ENCODE assay signal across 8 mouse cellular contexts in the genomic region with DNA sequence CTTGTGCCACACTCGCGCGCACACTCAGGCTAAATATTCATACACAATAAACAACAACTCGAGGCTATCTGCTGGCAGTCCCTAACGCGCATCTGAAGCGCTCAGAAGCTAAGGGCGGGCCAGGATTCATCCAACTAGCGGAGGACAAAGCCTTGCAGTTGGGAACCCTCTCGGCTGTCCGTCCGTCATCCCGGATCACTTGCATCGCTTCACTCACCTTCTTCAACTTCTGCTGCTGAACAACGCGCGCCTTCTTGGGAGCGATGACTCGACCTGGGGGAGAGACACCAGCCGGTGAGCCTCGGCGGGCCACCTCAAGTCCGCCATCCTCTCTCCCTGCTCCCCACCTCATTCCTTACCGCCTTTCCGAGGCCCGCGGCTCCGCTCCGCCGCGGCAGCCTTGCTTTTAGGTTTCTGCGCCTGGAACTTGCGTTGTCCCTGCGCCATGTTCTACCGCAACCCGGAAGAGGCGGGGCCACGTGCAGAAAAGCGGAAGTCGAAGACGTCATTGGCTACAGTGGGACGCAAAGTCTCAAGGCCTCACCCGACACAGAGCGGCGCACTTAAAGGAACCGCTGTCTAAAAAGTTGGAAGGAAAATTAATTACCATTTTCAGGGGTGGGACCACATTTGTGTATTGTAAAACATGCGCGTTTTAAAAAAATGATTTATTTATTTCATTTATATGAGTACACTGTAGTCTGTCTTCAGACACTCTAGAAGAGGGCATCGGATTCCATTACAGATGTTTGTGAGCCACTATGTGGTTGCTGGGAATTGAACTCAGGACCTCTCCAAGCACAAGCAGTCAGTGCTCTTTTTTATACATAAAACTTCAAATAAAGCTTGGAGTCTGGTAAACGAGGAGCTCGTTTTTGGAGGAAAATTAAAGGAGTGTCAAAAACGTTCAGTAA. TPM values are rescaled to one million over a fixed set of nuclear protein-coding genes. Genes with fewer than 3 reads are reported as not detected.
DNase-seq lines count a peak whose midpoint lies in the region; ATAC-seq and TF ChIP-seq lines count a peak whose summit lies in the region.

A gene (minus strand): TSS at position 463 of the 914 bp plus-strand sequence.

- H3K36me3 ChIP-seq in E14TG2a.4 (ENCODE audit: insufficient read depth, low read length) = peaks cover 80% of the 10 kb centered on the region
- peaks cover 77% of the 10 kb centered on the region for H3K36me3 ChIP-seq in forebrain, embryonic 13.5 days (ENCODE audit: poor library complexity, severe bottlenecking)
- H3K36me3 ChIP-seq in liver, postnatal 0 days (replicated peaks; ENCODE audit: insufficient read depth, low read length) = peaks cover 49% of the 10 kb centered on the region
- peaks cover 45% of the 10 kb centered on the region for H3K36me3 ChIP-seq in neural tube, embryonic 14.5 days (ENCODE audit: control insufficient read depth, insufficient read depth, low read length)

- peak; percentile 97 for ATAC-seq in forebrain, embryonic 13.5 days
- peak; percentile 97 for ATAC-seq in liver, postnatal 0 days
- ATAC-seq in neural tube, embryonic 14.5 days (ENCODE audit: low read depth) = peak; percentile 96

- no peak for TF ChIP-seq EP300 in liver, postnatal 0 days (IDR thresholded peaks at IDR 0.05; ENCODE audit: low read depth)

- intact Hi-C loops in heart, postnatal 10 days (cut with DNase I) = no loop called here

- no peaks in the 10 kb centered on the region for H3K9me3 ChIP-seq in E14TG2a.4 (ENCODE audit: low read length)
- no peaks in the 10 kb centered on the region for H3K9me3 ChIP-seq in forebrain, embryonic 13.5 days (replicated peaks)
- no peaks in the 10 kb centered on the region for H3K9me3 ChIP-seq in liver, postnatal 0 days (ENCODE audit: low read length)
- H3K9me3 ChIP-seq in neural tube, embryonic 14.5 days (ENCODE audit: control insufficient read depth, low read length) = no peaks in the 10 kb centered on the region

- TF ChIP-seq CTCF in E14TG2a.4 (conservative IDR thresholded peaks at IDR 0.05; ENCODE audit: low read length) = no peak
- no peak for TF ChIP-seq CTCF in liver, postnatal 0 days (IDR thresholded peaks at IDR 0.05; ENCODE audit: low read depth)

- peak within 1 kb of the TSS; percentile 63; the same call in 1 of the 2 replicates for H3K27ac ChIP-seq in forebrain, embryonic 13.5 days
- H3K27ac ChIP-seq in liver, postnatal 0 days (ENCODE audit: low read depth) = peak within 1 kb of the TSS; percentile 92
- H3K27ac ChIP-seq in neural tube, embryonic 14.5 days (ENCODE audit: low read depth, low read length) = peak within 1 kb of the TSS; percentile 48; the same call in 1 of the 2 replicates

- 4% methylated on average over 52 of the region's 52 CpGs for WGBS in forebrain, embryonic 13.5 days
- 3% methylated on average over 52 of the region's 52 CpGs for WGBS in large intestine, adult 2 months
- WGBS in liver, postnatal 0 days (ENCODE audit: insufficient replicate concordance) = 3% methylated on average over 52 of the region's 52 CpGs
- WGBS in neural tube, embryonic 14.5 days = 4% methylated on average over 52 of the region's 52 CpGs

- peak within 1 kb of the TSS; percentile 91 for H3K9ac ChIP-seq in forebrain, embryonic 13.5 days
- peak within 1 kb of the TSS; percentile 97 for H3K9ac ChIP-seq in liver, postnatal 0 days (replicated peaks)
- peak within 1 kb of the TSS; percentile 82 for H3K9ac ChIP-seq in neural tube, embryonic 14.5 days (replicated peaks; ENCODE audit: low read depth, low read length)

- DNase-seq in c-Kit-positive CD71-positive TER-119-positive erythroid progenitor cells, embryonic 14.5 days (ENCODE audit: low spot score) = peak; percentile 89
- DNase-seq in heart, postnatal 10 days = peak; percentile 91 to 94
- peak; percentile 86 for DNase-seq in large intestine, adult 2 months (ENCODE audit: low read depth, low spot score)
- DNase-seq in liver, postnatal 0 days = peak; percentile 94
- peak; percentile 88 for DNase-seq in testis, postnatal 10 days (ENCODE audit: low spot score)

- H3K27me3 ChIP-seq in E14TG2a.4 (ENCODE audit: insufficient read depth, low read length) = no peaks in the 10 kb centered on the region
- no peaks in the 10 kb centered on the region for H3K27me3 ChIP-seq in forebrain, embryonic 13.5 days
- H3K27me3 ChIP-seq in liver, postnatal 0 days (ENCODE audit: insufficient read depth, low read length) = no peaks in the 10 kb centered on the region
- no peaks in the 10 kb centered on the region for H3K27me3 ChIP-seq in neural tube, embryonic 14.5 days (ENCODE audit: control insufficient read depth, insufficient read depth, low read length)

- peak within 1 kb of the TSS; percentile 97 for H3K4me3 ChIP-seq in E14TG2a.4 (replicated peaks; ENCODE audit: low read length)
- H3K4me3 ChIP-seq in forebrain, embryonic 13.5 days = peak within 1 kb of the TSS; percentile 93
- H3K4me3 ChIP-seq in liver, postnatal 0 days (ENCODE audit: low read depth, low read length) = peak within 1 kb of the TSS; percentile 98
- peak within 1 kb of the TSS; percentile 94 for H3K4me3 ChIP-seq in neural tube, embryonic 14.5 days (ENCODE audit: low read depth, low read length)

- peak within 1 kb of the TSS; percentile 89 for H3K4me2 ChIP-seq in forebrain, embryonic 13.5 days
- H3K4me2 ChIP-seq in liver, postnatal 0 days (ENCODE audit: low read depth, low read length) = peak within 1 kb of the TSS; percentile 87
- H3K4me2 ChIP-seq in neural tube, embryonic 14.5 days (ENCODE audit: low read depth, low read length) = peak within 1 kb of the TSS; percentile 83

- H3K4me1 ChIP-seq in E14TG2a.4 (replicated peaks; ENCODE audit: low read depth, low read length) = peaks cover 54% of the 10 kb centered on the region
- H3K4me1 ChIP-seq in forebrain, embryonic 13.5 days = peaks cover 8% of the 10 kb centered on the region; the same call in 1 of the 2 replicates
- H3K4me1 ChIP-seq in liver, postnatal 0 days (ENCODE audit: insufficient read depth) = peaks cover 9% of the 10 kb centered on the region
- no peaks in the 10 kb centered on the region for H3K4me1 ChIP-seq in neural tube, embryonic 14.5 days (ENCODE audit: control insufficient read depth, insufficient read depth, low read length)

RNA-seq across cellular contexts. Expression of the gene that starts here (rescaled TPM):
- polyA plus RNA-seq in forebrain, embryonic 13.5 days (2015; fragmentation: Nextera tagmentation; extraction: Ambion mirVana) = 294 and 310 TPM in 2 replicates
- total RNA-seq in heart, postnatal 10 days (2021) = 100 to 1,000 TPM; 222 to 230 TPM
- polyA plus RNA-seq in large intestine, adult 2 months (2012; rRNA removed) = 137 and 143 TPM in 2 replicates
- polyA plus RNA-seq in liver, postnatal 0 days (2015; fragmentation: Nextera tagmentation; extraction: Ambion mirVana) = 189 and 201 TPM in 2 replicates
- polyA plus RNA-seq in neural tube, embryonic 14.5 days (2014; fragmentation: Nextera tagmentation; extraction: Ambion mirVana) = 265 and 294 TPM in 2 replicates

Comparison
In these comparisons a context has a peak if more than half of its experiments do, and no peak if none do; other contexts are left out.
1. Peak in every context shown above with its lines: DNase-seq, ATAC-seq, H3K4me3 ChIP-seq and H3K27ac ChIP-seq.